Mouse (Mus musculus) splenic B cell, adult 2 months (primary cell): Measurements from ENCODE around the gene Slc10a4.

ENCODE experiments used
- DNase-seq: peaks from one replicate; pipeline ENCODE4 v3.0.0-alpha.2; 2011; ENCODE audit warnings: low read depth, low spot score
- H3K27me3 ChIP-seq: 2 replicates; pipeline ENCODE4 v1.6.1; 2012; ENCODE audit warnings: mild to moderate bottlenecking, low read length, moderate library complexity, mixed read lengths; ENCODE audit not compliant: control insufficient read depth, poor library complexity, insufficient read depth, severe bottlenecking
- H3K36me3 ChIP-seq: 2 replicates; pipeline ENCODE4 v1.6.1; 2012; ENCODE audit warnings: mild to moderate bottlenecking, low read length, moderate library complexity, mixed read lengths; ENCODE audit not compliant: control insufficient read depth, poor library complexity, insufficient read depth, severe bottlenecking

Gene Slc10a4

DNA sequence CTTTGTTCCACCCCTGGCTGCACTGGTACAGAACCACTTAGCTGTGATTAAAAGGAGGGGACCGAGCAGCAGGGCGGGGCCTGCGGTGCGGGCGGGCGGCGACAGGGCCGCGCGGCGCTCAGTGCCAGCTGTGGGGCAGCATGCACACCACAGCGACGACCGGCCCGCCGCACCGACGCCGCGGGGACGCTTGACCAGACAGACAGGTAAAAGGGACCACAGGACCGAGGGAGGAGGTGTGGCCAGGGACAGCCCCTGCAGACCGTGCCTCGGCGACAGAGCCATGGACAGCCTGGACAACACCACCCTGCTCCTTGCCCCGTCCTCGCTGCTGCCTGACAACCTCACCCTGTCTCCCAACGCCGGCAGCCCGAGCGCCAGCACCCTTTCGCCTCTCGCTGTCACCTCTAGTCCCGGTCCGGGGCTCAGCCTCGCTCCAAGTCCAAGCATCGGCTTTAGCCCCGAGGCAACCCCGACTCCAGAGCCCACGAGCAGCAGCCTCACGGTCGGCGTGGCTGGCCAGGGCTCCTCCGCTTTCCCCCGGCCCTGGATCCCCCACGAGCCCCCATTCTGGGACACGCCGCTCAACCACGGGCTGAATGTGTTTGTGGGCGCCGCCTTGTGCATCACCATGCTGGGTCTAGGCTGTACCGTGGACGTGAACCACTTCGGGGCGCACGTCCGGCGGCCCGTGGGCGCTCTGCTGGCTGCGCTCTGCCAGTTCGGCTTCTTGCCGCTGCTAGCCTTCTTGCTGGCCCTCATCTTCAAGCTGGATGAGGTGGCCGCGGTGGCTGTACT is at the start of gene Slc10a4:
Gene Slc10a4, plus strand, starts transcription at position 100 of the 798 bp plus-strand sequence.
- no peaks in the 10 kb centered on the region for H3K36me3 ChIP-seq
- H3K27me3 ChIP-seq, result no peaks in the 10 kb centered on the region; the same call in 1 of the 2 replicates
- DNase-seq, result no peak

DNA sequence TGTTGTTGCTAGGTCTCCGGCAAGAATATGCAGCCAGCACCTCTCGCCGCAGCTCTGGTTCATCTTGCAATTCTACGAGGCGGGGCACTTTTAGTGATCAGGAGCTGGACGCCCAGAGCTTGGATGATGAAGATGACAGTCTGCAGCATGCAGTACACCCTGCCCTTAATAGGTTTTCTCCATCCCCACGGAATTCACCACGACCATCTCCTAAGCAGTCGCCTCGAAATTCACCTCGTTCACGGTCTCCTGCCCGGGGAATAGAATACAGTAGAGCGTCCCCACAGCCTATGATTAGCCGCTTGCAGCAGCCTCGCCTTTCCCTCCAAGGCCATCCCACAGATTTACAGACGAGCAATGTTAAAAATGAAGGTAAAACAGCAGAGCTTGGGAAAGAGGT is 49.4 kb upstream of the Slc10a4 start:
- Histone ChIP-seq H3K27me3 (no peaks in the 10 kb centered on the region), H3K36me3 (0 out of 2 replicates have a peak, but pooled peaks cover 3% of the 10 kb centered on the region)
- no peak for DNase-seq

DNA sequence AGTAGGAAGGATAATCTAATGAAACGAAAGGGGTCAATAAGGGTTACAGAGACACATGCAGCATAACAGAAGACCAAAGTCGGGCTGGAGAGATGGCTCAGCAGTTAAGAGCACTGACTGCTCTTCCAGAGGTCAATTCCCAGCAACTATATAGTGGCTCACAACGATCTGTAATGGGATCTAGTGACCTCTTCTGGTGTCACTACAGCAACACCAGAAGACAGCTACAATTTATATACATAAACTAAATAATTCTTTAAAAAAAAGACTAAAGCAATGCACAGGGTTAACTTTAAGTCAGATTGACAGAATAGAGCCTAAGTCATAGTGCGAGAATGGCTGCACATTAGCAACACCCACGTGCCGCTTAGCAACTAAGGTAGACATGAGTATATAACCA is 46.6 kb upstream of the Slc10a4 start:
- DNase-seq, result no peak
- H3K27me3 ChIP-seq, result no peaks in the 10 kb centered on the region
- H3K36me3 ChIP-seq, result 0 out of 2 replicates have a peak, but pooled peaks cover 5% of the 10 kb centered on the region

DNA sequence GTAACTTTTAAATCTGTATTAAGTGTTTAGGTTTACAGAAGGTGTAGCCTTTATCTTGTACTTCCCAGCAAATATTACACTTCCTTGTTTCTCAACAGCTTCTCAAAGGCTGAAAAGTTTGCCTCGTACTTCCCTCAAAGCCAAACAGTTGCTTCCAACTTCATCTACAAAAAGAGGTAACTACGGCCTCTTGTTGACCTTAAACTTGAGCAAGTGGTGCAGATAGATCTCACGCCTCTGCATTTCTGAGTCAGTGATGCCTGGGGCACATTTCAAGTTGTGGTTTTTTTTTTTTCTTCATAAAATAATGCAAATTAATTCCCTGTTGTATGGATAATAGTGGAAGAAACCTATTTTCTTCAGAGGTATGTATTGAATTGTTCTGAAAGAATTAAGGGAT is 41.0 kb upstream of the Slc10a4 start:
- DNase-seq, result no peak
- no peaks in the 10 kb centered on the region for H3K27me3 ChIP-seq
- H3K36me3 ChIP-seq, result 0 out of 2 replicates have a peak, but pooled peaks cover 2% of the 10 kb centered on the region

DNA sequence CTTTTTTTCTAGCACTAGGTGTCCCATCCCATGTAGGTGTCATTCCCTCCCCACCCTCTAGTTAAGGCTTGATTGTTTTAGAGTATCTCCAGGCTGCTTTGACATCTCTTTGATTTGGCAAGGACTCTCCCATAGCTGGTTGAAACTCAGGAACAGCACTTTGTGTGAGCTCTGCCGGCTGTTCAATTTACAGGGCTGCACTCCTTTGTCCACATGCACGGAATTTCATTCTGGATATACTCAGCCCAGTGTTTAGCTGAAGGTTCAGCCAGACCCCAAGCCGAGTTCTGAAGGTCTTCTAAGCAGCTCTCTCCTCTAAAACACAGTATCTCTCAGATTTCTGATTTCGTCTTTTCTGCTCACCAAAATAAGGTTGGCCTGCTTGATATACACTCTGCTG is 34.2 kb upstream of the Slc10a4 start:
- Histone ChIP-seq H3K27me3 (no peaks in the 10 kb centered on the region), H3K36me3 (peaks cover 5% of the 10 kb centered on the region; the same call in 1 of the 2 replicates)
- DNase-seq, result no peak

DNA sequence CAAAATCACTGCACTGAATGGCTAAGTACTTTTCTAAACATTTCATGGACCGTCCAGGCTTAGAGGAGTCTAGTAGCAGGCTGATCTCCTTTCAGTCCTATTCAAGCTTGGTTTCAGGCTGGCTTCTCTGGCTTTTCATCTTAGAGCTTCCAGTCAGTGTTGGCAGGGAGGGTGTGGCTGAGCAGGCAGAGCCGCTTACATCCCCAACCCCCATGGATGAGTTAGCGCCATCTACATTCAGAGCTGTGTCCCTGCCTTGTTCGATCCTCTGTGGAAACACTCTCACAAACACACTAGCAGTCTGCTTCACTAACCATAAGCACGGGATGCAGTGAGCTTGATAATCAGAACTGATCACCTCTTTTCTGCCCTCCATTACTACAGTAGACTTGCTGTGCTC is 33.7 kb upstream of the Slc10a4 start:
- Histone ChIP-seq H3K27me3 (no peaks in the 10 kb centered on the region), H3K36me3 (peaks cover 5% of the 10 kb centered on the region; the same call in 1 of the 2 replicates)
- no peak for DNase-seq

DNA sequence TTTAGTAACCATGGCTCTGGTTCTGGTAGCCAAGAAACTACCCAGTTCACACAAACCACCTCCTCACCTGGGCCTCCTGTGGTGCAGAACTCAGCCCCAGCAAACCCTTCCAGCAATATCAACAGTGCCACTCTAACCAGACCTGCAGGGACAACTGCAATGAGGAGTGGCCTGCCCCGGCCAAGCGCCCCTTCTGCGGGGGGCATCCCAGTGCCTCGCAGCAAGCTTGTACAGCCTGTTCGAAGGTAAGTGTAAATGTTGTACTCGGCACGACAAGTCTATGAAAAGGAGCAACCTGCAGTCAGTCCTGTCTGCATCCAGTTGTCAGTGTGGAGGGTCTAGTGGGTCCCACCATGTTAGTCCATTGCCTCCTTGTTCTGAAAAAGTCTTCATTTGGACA is 32.1 kb upstream of the Slc10a4 start, which contains the start of gene Gm10135:
Gene Gm10135, minus strand, starts transcription at position 101 of the 400 bp plus-strand sequence.
- DNase-seq, result no peak
- Histone ChIP-seq H3K36me3 (peaks cover 7% of the 10 kb centered on the region; the same call in 1 of the 2 replicates), H3K27me3 (no peaks in the 10 kb centered on the region)

DNA sequence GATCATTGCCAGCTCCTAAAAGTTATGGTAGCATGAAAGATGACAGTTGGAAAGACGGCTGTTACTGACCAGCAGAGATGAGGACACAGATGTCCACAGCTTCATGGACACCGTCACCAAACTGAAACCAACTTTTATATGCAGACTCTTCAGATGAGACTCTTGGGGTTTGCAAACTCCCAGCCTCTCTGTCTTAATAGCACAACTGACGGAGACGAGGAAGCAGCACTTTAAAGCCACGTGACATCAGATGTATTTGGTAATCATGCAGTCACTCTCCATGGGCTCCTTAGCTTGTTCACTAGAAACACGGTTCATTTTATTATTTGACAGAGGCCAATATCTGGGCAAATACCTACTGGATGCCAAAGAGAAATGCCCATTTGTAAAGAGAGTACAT is 30.7 kb upstream of the Slc10a4 start:
- DNase-seq, result no peak
- Histone ChIP-seq H3K27me3 (no peaks in the 10 kb centered on the region), H3K36me3 (peaks cover 9% of the 10 kb centered on the region)

DNA sequence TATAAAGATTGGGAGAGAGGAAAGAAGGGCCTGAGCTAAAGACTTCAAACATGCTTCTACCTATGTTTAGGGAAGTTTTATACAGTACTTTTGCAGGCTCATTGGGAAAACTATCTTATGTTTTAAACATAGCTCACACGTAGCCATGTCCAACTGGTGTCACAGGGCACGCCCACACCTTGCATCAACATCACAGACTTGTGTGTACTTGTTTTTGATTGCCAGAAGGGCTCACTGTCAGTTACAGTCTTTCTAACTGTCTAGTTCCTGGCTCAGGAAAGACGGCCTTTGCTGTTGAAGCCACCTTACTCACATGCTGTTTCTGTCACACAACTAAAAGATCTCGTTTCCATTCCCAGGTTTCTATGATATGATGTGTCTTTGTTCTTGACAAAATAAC is 30.1 kb upstream of the Slc10a4 start:
- DNase-seq, result no peak
- H3K36me3 ChIP-seq, result peaks cover 9% of the 10 kb centered on the region
- no peaks in the 10 kb centered on the region for H3K27me3 ChIP-seq

DNA sequence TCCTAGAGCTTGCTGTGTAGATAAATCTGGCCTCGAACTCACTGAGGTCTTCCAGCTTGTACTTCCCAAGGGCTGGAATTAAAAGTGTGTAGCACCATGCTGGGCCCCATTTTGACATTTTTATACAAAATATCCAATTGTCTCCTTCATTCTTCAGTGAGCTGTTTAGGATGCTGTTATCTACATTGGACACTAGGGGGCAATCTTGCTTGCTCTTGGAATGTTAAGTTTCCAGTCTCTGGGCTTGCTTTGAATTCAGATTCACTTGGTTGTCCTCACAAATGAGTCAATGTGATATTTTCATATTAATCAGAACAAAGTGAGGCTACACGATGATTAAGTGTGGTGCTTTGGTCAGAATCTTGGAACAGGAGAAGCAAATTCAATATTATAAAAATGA is 22.6 kb upstream of the Slc10a4 start:
- peak; percentile 62 for DNase-seq
- H3K27me3 ChIP-seq, result no peaks in the 10 kb centered on the region
- peaks cover 3% of the 10 kb centered on the region; the same call in 1 of the 2 replicates for H3K36me3 ChIP-seq

DNA sequence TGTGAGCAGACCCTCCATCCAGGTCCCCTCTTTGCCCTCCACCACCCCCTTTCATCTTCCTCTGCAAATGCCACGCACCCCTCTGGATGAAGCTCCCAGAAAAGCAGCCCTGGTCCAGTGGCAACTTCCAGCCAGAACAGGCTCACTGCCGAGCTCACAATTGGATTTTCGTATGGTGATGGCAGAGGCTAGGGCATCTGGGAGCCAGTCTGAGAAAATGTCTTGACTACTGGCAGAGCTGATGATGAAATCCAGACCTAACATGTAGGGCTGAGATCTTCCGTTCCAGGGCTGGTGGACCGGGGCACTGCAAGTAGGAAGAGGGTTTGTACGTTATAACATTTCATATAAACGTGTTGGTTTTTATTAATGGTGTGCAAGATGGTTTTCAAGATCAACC is 18.9 kb upstream of the Slc10a4 start:
- Histone ChIP-seq H3K36me3 (no peaks in the 10 kb centered on the region), H3K27me3 (no peaks in the 10 kb centered on the region)
- DNase-seq, result no peak

DNA sequence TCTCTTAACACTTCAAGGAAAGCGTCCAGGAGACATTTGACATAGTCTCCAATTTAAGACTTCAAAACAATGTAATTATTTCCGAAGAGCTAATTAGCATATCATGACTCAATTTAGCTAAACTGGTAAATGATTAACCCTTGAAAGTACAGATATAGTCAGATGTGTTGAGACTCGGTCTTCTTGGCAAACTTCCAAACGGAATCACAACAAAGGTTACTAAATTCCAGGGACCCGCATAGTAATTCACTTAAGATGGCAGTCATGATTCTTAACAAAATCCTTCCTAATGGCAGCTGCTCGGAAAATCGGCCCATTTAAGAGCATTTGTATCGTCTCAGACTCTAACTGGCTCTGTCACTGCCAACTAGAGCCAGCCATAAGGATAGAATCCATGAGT is 16.9 kb upstream of the Slc10a4 start:
- H3K36me3 ChIP-seq, result no peaks in the 10 kb centered on the region
- DNase-seq, result no peak
- no peaks in the 10 kb centered on the region for H3K27me3 ChIP-seq

DNA sequence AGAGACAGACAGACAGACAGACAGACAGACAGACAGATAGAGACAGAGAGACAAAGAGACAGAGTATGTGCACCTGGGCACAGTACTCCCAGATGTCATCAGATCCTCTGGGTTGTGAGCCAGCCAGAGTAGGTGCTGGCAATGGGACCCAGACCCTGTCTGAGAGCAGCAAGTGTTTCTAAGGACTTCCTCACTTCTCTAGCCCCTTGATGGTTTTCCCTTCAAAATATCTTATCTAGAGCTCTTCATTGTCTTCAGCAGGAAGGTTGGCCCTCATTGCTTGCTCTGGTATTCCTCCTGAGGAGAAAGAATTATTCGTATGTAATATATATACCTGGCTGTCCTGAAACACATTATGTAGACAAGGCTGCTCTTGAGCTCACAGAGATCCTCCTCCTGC is 14.2 kb upstream of the Slc10a4 start:
- DNase-seq, result no peak
- H3K27me3 ChIP-seq, result no peaks in the 10 kb centered on the region
- no peaks in the 10 kb centered on the region for H3K36me3 ChIP-seq

DNA sequence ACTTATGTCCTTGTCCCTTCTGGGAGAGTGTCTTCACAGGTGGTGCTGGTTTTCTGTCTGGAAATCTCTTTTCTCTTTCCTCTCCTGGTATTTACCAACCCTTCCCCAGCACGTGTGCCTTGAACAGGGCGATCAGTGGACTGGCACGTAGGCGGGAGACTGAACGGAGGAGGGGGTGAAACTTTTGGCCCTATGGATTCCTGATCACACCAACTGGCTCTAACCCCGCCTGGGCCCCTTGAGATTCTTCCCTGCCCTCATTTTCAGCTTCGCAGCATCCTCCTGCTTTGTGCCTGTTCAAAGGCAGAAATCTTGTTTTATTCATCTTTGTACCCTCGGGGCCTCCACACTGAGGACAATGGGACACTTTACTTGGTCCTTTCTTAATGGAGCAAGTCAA is 12.3 kb upstream of the Slc10a4 start:
- no peaks in the 10 kb centered on the region for H3K27me3 ChIP-seq
- H3K36me3 ChIP-seq, result no peaks in the 10 kb centered on the region
- no peak for DNase-seq

DNA sequence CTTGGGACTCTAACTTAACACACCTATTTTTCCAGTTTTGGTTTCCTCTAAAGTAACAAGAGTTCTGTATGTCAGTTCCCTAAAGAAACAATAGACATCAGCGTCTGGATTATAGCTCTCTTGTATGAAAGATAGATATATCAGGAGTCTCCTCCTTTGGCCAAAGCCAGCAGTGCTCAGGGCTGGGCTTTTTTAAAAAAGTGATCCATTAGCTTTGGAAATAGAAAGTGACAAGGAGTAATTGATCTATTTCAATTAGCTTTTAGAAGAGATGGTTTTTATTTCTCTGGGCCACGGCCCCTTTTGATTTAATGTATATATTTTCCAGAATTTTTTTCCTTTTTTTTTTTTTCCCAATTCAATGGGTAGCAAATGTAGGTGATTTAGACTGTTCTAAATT is 11.8 kb upstream of the Slc10a4 start:
- Histone ChIP-seq H3K36me3 (no peaks in the 10 kb centered on the region), H3K27me3 (no peaks in the 10 kb centered on the region)
- no peak for DNase-seq

DNA sequence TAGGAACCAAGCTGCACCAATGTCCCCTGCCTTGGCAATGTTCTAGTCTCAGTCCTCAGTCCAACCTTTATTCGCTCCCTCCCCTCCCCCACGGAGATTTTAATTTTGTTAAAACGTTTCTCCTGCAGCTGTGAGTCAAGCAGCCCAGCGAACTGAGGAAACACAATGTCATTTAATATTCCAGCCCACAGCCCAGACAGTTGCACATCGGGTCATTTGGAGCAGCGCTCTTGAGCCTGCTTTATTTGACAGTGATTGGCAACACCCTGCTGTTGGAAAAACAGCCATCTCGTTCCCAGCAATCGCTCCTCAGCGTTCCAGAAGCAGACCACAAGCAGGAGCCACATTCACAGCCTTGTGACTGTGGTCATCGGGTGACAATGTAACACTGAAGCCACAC is 11.3 kb upstream of the Slc10a4 start:
- DNase-seq, result no peak
- Histone ChIP-seq H3K27me3 (no peaks in the 10 kb centered on the region), H3K36me3 (no peaks in the 10 kb centered on the region)
